Mouse (Mus musculus): ENCODE results near the gene Hoxa13.

GRCm38 (mm10) chr6:52264106-52264790 lies 3.6 kb upstream of the Hoxa13 start:
- TF ChIP-seq CTCF (IDR thresholded peaks at IDR 0.05) (no peak), POLR2A (IDR thresholded peaks at IDR 0.05; ENCODE audit: insufficient read depth, low read depth, low read length) (no peak), EP300 (IDR thresholded peaks at IDR 0.05; ENCODE audit: insufficient read depth, low read depth, low read length) (no peak)
